Mouse (Mus musculus): ENCODE measurements at regions not wholly inside any gene's neighbourhood (a gene's known extent, or its start where the extent isn't known, plus 50 kb on each side); places are given as distances from the start of the nearest gene placed in this dataset.

- TF ChIP-seq CTCF (IDR thresholded peaks at IDR 0.05 in 2 of 3, conservative IDR thresholded peaks at IDR 0.05 in 1 of 3; ENCODE audit: control insufficient read depth in 1 of 3, insufficient read depth in 1 of 3, low read depth in 2 of 3, low read length in 3 of 3, poor library complexity in 1 of 3, severe bottlenecking in 1 of 3) = no peak
- no peak for TF ChIP-seq ELF1 (IDR thresholded peaks at IDR 0.05; ENCODE audit: low read depth, low read length)
- no peak for TF ChIP-seq SMC3 (IDR thresholded peaks at IDR 0.05; ENCODE audit: low read depth, low read length)
- no peak for TF ChIP-seq EP300 (IDR thresholded peaks at IDR 0.05; ENCODE audit: low read depth in 1 of 2, low read length in 2 of 2)
- no peak for TF ChIP-seq MAZ (IDR thresholded peaks at IDR 0.05; ENCODE audit: low read depth, low read length)
- TF ChIP-seq TAL1 (IDR thresholded peaks at IDR 0.05; ENCODE audit: low read length) = no peak
Measured at GRCm38 (mm10) chr14:24959401-24959800, 472.5 kb downstream of the Rps24 start.
